Mouse (Mus musculus): ENCODE data around the gene Ust.

Ust gene

DNA sequence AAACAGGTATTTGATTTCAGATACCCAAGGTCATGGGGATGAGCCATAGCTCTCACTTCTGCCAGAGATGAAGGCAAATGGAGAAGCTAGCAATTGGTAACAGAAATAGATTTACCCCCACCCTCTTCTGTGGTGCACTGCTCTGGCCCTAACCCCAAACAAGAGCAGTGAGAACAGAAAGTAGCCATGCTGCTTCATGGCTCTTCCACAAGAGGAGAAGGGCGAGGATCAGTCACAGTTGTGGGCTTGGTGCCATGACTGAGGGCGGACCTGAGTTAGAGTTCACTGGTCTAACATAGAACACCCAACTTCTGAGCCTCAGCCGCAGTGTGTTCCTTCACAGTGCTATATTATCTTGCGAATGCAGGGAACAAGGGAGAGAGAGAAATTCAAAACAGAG is 13.8 kb downstream of the Ust start:
- no peak for DNase-seq (ENCODE audit: low read depth, low spot score)

DNA sequence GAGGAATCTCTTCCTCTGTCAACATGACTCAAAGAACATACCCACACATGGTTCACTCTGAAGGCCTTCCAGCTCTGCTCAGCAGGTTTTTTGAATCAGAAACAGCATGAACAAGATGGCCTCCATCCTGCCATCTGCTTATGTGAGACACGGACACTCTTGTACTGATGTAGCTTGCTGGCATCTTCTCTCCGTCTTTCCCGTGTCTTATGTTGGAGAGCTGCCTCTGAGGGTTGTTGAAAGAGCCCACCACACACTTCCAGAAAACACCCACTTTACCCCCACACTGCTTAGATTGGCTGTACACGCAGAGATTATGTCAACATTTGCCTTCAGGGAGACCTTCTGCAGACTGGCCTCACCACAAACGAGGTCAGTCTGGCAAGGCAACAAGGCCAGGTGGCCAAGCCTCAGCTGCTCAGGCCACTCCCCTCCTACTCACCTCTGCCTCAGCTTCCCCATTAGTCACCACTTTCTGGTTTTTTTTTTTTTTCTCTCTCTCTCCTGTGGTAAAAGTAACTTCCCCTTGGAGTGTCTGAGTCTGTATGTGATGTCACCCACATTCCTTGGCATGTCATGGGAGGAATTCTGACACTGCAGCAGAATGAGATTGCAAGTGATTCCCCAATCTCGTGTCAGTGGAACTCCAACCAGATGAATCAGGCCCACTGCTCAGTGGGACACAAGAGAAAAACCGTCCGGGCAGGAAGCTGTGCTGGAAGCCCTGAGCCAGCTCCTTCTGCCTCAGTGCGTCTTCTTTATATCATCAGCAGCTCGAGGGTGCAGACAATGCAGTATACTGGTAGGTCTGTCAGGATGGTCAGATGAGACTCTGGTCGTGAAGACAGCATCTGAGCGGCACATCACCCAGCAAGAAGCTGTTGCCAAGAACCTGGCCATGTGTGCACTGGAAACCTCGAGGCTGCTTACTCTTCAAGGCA is 19.4 kb downstream of the Ust start:
- no peak for DNase-seq (ENCODE audit: low read depth, low spot score)

DNA sequence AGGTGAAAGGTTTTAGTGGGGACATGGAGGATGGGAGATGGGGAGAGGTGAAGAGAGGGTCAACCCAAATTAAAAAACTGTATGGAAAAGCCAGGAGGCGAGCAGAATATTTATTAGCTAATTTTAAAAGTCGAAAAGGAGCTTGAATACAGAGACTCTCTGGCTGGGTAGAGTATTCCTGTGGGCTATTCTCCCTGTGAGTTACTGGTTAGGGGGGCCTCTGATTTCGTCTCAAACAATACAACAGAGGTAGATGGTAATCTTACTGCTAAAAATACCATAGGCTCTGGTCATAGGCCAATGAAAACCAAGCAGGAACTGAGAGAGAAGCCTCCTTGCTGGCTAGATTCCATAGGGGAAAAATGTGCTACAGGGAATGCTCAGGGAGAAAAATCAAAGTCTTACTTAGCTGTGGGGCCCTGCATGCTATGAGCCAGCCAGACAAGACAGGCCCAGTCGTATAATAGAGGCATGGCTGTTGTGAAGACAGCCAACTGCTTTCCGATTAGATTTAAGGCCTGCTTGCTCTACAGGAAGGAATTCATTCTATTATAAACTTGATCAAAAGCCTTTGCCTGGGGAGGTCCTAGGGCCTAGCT is 23.0 kb downstream of the Ust start:
- DNase-seq (ENCODE audit: low read depth, low spot score) = no peak

DNA sequence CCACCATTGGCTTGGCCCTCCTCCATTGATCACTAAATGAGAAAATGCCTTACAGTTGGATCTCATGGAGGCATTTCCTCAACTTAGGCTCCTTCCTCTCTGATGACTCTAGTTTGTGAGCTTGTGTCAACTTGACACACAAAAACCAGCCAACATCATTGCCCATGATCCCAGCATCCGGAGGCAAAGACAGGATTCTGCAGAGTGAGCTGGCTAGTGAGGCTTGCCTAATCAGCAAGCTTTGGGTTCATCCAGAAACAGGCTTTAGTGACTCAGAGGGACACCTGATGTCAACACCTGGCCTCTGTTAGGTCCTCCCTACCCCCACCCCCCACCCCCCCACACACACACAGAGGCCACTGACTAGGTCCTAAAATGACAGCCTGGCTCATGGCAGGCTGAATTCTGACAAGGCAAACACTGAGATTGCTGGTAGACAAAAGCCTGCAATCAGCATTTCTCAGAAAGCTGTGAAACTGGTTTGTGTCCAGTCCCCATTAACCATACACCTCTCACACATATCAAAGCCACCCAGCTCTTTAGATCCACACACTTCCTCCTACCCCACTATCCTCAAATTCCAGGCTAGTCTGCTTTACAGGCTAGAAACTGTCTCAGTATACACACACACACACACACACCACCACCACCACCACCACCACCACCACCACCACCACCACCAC is 26.6 kb downstream of the Ust start:
- no peak for DNase-seq (ENCODE audit: low read depth, low spot score)

DNA sequence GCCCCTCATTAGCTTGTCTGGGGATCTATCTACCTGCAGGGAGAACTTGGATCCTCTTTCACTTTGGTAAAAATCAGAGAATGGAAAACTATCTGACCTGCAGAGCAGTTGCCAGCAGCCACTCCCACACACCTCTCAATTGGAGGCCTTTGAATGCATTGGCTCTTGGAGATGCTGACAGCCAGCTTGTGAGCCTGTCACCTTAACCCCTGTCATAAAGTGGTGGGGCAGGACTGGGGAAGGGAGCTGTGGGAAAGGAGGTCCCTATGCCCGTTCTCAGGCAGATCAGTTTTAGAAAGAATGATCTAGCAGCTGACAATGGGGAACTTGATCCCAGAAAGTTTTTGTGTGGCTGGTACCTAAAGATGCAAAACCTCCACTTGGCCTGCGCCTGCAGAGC is 31.2 kb downstream of the Ust start:
- DNase-seq (ENCODE audit: low read depth, low spot score) = no peak

DNA sequence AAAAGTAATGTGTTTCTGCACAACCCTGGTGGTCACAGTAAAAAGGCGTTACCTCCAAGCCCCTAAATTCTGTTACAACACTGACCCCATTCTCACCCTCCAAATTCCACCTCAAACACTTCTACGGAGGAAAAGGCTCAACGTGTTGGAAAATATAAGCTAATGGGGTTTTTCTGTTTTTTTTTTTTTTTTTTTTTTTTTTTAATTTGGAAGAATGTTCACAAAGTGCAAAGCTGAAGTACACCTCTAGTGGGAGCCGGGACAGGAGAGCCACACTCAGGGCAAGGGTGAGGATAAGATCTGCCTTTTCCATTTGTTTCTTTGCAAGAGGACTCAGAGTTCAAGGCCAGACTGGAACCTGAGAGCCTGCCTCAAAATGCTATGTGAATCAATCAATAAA is 34.1 kb downstream of the Ust start:
- no peak for DNase-seq (ENCODE audit: low read depth, low spot score)

DNA sequence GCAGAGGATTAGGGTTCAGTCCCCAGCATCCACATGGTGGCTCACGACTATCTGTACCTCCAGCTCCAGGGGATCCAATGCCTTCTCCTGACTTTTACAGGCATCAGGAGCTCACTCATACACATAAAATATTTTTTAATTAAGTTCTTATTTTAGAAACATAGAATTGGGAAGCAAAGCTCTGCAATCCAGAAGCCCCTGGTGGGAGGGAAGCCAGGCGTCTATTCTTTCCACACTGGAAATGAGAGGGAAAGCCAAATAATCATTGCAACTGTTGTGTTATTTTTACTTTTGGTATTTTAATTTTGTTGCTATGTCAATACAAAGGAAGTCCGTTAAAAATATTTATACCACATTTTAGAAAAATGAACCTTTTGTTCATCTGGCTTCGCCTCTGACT is 35.8 kb downstream of the Ust start:
- no peak for DNase-seq (ENCODE audit: low read depth, low spot score)

DNA sequence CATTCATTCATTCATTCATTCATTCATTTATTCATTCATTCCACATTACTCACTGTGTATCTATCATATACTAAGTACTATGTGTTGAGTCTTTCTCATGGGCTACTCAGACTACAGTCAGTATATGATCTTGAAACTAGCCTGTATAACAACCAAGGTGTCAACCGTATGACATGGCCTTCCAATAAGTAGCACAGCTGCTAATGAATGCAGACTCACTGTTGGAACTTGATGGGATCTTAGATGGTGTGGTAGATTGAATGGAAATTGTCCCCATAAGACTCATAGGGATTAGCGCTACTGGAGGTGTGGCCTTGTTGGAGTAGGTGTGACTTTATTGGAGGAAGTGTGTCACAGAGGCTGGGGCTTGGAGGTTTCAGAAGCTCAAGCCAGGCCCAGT is 38.8 kb downstream of the Ust start:
- no peak for DNase-seq (ENCODE audit: low read depth, low spot score)

DNA sequence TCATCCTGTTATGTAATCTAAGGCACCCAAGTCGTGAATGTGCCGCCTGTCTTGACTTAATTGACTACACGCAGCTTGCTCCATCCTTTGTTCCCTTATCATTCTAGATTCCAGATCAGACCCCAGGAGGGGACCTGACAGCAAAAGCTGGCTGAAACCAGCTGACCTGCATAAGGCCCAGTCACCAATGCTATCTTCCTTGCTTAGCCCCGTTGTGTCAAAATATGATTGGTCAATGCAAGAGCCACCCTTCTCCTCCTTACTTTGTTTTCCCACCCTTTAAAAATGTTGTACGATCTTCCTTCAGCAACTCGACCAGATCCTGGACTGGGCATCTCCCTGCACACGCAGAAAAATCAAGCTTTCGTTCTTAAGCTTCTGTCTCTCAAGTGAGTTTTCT is 40.7 kb downstream of the Ust start:
- no peak for DNase-seq (ENCODE audit: low read depth, low spot score)

DNA sequence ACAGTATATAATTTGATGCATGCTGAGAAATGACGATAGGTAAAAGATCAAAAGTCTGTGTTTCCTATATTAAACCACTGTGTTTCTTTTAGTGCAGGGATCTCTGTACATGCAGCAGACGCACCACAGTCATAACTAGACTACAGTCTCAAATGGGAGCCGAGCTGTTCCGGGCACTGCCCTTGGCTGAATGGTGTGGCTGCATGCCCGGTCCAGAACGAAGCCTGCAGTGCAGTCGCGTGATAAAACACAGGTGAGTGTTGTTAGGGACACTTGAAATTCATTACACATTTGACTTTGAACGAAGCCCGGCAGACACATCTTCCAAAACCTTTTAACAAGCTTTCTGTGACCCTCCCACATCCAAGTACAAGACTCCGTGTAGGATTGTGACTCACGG is 46.6 kb downstream of the Ust start:
- DNase-seq (ENCODE audit: low read depth, low spot score) = no peak

DNA sequence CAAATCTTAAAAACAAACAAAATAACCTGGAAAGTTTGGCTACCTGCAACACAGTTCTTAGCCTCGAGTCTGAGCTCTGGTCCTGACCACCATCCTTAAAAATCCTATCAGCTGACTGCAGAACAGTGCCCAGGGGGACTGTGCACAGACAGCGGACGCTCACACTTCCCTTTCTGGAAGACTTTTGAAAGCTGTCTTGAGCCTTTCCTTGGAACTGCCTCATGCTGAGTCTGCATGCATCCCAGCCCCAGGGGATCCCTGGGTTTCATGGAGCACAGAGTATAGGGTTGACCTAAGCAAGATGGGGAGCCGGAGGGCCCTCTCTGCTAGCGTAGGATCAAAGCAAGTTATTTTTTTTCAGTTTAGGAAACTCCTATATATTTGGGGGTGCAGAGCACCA is 47.6 kb downstream of the Ust start:
- DNase-seq (ENCODE audit: low read depth, low spot score) = no peak

DNA sequence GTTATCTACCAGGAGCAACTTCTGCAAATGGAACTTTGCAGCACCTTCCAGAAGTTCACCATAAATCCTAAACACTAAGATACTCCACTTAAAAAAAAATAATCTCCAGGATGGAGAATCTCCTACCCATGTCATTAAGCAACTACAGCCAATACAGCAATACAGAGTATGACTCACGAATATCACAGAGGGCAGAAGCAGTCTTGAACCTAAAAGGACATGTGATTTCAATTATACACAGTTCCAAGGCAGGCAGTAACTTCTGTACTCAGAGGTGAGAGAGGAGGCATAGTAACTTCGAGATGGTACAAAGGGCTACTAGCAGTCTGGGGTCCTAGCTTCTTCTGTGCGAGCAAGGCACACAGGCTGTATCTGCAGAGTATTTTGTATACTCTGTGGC is 49.1 kb downstream of the Ust start:
- DNase-seq (ENCODE audit: low read depth, low spot score) = no peak

DNA sequence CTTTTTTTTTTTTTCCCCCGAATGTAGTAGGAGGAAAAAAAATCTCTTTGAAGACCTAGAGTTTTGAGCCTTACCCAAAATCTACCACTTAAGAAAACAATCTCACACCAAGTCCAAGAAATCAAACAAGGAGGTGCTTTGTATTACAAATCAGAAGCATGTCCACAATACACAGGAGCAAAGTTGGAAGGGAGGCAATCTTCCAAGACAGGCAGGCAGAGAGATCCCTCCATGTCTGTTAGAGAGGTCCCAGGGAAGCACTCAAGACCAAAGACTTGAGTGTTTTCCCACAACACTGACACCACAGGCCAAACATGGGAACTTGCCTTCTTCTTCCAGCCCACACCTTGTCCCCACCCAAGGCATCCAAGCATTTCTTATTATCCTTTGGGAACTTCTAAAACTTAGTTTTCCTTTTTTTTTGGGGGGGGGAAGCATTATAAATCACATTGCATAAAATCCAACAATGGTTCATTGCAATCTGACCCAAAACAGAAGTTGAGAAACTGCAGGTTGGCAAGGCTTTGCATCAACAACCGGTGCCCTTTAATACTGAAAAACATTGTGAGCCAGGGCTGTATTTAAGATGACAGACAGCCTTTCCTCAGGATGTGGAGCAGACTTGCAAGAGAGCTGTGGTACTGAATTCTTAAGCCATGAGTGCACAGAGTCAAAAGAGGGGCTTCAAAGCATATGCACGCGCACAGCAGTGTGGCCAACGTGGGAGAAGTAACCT is 49.8 kb downstream of the Ust start:
- DNase-seq (ENCODE audit: low read depth, low spot score) = no peak

DNA sequence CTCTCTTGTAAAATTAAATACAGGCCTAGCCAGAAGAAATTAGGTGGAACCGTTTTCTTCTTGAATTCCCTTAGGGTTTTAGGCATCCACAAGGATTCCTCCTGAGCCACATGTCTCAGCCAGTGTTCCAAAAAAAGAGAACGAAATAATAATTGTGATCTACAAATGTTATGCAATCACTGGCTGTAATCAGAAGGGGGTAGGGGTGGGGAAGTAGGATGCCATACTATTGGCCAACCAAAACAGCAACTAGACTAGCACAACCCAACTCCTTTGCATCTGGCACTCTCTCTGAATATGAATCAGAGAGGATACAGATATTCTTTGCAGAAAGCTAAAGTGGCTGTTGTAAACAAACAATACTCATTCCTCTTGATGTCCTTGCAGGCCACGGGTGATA is 52.7 kb downstream of the Ust start:
- DNase-seq (ENCODE audit: low read depth, low spot score) = no peak

DNA sequence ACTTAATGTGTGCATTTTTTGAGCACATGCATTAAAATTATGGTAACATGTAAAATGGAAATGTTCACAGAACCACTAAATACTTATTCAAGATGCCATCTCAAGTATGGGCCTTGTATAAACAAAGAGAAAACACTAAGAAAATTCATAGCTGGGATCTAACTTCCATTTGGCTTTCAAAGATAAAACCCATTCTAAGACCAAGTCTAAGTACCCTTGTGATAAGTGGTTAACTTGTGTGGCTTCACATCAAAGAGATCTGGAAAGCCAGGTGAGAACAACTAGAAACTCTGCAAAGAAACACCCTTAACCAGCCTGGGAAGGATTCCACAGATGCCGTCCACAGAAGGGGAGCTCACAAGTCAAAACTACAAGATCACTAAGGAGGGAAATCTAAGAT is 53.4 kb downstream of the Ust start:
- no peak for DNase-seq (ENCODE audit: low read depth, low spot score)

DNA sequence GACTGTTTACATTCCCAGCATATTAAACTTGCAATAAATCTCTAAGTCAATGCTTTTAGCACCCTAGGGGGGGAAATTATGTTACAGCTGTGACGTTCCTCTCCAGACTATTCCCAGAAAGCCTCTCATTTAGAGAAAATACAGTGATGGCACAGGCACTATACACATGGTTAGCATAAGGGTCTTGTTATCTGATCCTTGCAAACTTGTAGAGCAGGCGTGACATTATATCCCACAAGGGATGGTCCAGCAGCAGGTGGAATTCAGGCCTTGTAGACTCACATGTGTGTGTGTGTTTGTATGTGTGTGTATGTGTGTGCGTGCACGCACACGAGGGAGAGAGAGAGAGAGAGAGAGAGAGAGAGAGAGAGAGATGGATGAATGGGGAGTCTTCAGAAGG is 57.3 kb downstream of the Ust start:
- DNase-seq (ENCODE audit: low read depth, low spot score) = no peak

DNA sequence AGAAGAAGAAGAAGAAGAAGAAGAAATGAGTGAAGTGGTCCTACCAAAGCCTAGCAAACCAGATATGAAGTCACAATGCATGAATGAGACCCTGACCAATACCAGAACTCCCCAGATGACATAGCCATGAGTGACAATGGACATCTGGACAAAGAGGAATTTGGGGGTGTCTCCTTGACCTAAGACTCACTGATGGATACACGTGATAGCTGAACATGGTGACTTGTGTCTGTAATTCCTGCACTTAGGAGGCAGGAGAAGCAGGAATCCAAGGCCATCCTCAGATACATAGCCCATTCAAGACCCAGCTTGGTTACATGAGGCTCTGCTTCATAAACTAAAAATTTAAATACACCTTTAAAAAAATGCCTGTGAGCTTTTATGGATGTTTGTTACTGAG is 63.9 kb downstream of the Ust start:
- DNase-seq (ENCODE audit: low read depth, low spot score) = no peak

DNA sequence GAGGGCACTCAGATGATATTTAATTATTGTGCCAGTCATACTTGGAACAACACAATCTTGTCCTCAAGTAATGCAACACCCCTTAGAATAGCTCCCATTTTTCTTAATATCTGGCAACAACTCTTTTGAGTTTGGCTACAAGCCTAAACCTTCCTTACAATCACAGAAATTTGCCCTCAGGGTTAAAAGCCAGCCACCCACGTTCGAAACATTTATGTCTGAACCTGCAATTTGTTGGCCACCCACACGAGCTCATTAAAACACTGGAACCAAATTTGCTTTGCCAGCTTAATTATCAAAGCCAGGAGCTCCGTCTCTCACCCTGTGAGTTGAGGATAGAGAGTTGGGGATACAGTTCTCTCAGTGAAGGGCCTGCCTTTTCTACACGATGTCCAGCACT is 70.9 kb downstream of the Ust start:
- no peak for DNase-seq (ENCODE audit: low read depth, low spot score)

DNA sequence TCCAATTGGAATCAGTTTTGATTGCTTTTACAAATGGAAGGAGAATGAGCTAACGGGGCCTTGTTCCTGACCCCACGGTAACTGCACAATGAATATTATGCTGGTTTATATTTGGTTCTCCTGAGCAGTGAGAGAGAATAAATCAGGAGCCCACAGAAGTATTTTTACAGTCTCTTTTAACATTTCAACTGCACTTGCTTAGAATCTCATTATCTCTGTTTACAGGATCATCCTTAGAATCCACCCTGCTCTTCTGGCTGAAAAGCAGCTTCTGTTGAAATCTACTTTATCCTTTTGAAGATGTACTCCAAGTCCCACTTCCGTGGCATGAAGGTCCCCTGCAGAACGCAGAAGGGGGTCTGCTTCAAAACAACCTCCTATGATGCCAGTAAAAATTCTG is 71.7 kb downstream of the Ust start:
- no peak for DNase-seq (ENCODE audit: low read depth, low spot score)

DNA sequence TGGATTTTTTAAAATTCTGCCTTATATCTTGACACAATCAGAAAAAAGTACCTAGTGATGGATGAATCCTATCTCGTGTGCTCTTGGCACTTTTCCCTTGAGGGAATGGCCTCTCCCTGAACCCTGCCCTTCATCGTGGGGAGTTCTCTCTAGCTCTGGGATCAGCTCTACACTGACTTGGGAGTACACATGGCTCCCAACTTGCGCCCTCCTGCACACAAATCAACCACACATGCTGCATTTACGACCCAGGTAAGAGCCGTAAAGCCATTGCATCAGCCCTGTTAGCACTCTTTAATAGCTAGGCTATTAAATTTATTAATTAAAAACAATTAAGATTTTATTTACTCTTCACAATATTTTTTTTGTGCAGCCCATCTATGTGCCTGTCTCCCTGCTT is 74.6 kb downstream of the Ust start:
- DNase-seq (ENCODE audit: low read depth, low spot score) = no peak

DNA sequence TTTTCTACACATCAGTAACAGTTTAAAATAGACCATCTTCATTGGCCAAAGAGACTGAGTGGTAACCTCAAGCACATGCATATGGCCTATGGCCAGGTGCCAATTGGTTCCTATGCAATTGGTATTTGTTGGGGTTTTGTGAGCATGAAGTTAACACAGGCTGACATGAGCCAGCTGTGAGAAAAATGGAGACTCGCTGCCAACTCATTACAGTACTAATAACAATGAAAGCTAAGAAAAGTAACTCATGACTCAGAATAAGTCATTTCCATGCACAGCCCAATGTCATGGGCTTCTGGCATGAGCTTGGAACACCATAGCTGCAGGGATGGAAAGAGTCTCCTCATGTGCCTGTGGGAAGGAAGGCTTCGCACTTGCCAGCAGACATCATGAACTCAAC is 86.8 kb downstream of the Ust start:
- no peak for DNase-seq (ENCODE audit: low read depth, low spot score)
